Mouse (Mus musculus) layer of hippocampus, postnatal 14 days (tissue): ENCODE results near the gene Ifna5. TPM values are rescaled to one million over a fixed set of nuclear protein-coding genes. Genes with fewer than 3 reads are reported as not detected.
A peak's percentile ranks its signal among the peaks of the same experiment; 100 is the strongest.

Source experiments
- DNase-seq, 2 experiments: peaks; one replicate each; pipeline ENCODE4 v3.0.0; 2021 to 2022; ENCODE audit warnings: low spot score in 2 of 2, mixed read lengths in 1 of 2
- total RNA-seq, 2 experiments: library from RNA; stranded (reverse); gene quantifications; 2 replicates each; pipeline ENCODE4 v1.2.3; 2021

The Ifna5 gene
- total RNA-seq, 2 experiments from 2014 or later = not detected

DNA sequence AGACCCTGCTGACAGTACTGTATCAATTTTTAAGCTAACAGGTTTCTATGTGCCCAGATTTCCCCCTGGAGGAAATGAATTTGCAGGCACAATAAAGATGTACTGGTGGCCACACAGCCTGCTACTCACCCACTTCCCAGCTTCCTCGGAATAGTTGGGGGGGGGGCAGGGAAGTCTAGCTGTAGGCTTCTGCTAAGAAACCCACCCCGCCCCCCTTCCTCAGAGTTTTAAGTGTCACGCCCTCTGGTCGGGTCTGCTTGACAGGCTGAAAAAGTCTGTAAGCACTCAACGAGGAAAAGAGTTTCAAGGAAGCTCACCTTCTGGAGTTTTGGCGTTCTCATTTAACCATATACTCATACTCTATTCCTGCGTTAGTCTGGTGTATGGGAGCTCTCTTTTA lies 28.0 kb downstream of the Ifna5 start:
- DNase-seq = no peak

DNA sequence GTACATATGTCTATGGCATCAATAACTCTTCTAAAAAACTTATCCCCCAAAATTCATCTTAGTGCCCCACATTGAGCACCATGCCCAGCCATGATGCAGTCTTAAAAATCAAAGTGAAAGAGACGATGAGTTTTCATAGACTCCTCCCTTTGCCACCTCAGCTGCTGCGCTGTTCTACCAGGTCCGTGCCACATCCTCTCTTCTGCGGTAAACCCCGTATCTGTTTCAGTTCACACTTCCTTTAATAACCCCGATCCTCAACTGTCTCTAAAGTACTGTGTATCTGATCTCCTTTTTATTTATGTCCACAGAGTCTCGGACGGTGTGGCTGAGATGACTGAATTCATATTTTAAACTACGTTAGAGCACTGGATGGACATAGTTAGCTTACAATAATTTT lies 29.3 kb downstream of the Ifna5 start:
- DNase-seq = no peak

DNA sequence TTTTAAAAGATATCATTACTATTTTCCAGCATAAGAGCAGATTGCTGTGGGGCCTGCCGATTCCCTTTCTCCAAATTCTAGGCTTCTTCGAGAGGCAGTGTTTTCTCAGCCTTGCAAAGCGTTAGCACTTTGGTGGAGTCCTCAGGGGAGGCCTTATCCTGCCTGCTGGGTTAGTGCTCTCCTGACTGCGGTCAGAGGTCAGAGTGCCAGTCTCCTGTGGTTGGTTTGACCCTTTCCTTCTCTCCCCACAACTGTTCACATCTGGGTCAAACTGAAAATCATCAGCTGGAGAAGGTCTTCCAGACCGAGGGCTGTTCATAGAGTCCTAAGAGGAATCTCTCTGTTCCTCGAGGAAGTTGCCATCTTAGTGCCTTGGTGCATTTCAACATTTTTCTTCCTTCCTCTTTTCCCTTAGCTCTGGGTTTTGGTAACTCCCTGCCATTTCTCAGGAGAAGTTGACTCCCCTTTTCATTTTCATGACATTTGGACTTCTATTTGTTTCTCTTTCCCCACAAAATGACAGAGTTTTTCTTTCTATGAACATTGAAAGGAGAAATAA lies 29.8 kb downstream of the Ifna5 start:
- DNase-seq = no peak

DNA sequence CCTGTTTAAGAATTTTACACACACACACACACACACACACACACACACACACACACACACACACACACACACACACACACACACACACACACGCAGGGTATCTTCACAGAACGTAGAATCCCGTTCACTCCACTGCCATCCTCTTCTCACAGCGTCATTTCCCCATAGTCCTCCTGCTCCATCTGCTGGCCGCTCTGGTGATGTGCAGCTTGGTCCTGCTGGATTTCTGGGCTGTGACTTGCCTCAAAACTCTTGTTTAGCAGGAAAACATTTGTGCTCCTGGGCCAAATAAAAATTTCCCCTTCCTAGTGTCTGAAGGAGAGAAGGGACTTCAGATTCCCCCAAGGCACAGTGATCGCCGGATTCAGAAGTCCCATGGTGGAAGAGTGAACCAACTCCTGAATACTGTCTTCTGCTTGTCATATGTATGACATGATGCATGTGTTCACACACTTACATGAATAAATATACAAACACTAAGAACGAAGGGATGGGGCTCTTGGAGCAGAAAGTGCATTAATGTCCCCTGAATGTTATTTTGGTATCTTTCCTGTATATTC lies 32.1 kb downstream of the Ifna5 start:
- DNase-seq = peak; percentile 72 to 74

DNA sequence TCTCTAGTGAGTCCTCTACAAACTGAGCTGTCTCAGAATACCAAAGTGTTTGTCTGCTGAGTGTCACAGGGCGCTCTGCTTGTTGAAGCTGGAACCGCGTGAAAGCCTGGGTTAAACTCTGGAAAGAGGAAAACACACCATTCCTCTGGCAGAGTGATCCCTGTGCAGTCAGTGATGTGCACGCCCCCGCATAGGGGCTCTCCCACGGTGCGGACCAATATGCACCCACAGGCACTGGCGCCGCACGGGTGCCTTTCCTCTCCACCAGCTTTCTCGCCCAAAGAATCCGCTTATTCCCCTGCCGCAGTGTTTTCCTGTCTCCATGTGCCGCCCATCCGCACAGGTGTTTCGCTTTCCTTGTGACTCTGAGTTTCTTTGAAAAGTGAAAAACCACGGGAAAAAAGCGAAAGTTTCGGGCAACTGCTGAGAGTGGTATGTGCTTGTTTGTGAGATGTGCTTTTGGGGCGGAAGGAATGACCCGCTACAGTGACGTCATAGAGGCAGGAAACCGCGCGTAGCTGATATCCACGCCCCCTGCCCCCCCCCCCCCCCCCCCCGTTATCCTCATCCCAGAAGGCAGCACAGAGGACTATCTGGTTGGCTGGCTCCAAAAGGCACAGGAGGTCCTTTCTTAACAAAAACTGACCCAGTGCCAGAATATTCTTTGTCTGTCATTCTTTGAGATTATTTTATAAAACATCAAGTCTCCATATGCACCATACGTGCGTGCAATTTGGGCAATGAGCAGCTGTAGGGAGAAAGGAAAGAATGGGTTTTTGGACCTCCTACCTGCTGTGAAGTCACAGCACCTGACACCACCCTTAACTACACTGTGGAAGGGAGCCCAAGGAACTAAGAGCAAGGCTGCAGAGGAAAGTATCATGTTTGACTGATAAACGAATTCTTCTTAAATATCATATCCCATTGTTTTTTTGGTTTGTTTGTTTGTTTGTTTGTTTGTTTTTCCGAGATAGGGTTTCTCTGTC lies 32.9 kb downstream of the Ifna5 start:
- peak in 1 of 2 experiments; percentile 3 for DNase-seq

DNA sequence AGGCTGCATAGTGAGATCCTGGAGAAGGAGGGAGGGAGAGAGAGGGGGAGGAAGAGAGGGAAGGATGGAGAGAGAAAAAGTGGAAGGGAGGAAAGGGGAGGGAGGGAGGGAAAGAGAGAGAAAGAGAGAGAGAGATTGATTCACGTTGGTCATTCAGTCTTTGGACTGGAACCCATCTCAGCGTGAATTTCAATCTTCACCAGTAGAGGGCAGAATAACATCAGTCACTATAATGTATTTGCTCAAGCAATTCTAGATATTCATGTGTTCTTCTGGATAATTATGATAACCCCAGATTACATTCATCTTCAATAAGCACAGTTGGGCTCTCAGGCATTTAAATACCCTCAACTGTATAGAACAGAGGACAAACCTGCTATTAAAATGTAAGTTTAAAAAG lies 37.4 kb downstream of the Ifna5 start:
- peak in 1 of 2 experiments; percentile 67 for DNase-seq

DNA sequence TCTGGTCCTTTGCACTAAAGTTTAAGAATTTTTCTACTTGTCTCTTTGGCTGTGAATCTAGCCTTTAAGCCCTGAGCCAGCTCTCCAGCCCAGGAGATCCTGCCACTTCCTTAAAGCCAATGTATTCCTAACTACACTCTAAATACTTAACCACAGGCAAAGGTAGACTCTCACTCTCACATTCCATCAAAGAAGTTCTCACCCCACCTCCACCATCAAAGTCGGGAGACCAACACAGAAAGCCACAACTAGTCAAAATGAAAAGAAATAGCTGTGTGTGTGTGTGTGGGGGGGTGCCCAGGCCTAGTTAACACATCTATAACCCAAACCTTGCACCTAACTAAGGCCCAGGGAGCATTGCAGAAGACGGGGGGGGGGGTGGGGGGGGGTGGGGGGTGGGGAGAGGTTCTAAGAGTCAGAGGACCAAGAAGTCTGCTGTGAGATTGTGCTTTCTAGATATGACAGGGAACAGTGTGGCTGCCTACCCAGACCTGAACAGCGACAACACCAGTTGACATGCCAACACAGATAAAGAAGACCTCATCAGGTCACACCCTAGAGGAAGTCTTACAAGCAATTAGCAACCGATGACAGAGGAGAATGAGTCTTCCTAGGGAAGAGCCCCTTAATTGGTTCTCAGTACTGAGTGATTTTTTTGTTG lies 40.2 kb downstream of the Ifna5 start:
- DNase-seq = no peak

DNA sequence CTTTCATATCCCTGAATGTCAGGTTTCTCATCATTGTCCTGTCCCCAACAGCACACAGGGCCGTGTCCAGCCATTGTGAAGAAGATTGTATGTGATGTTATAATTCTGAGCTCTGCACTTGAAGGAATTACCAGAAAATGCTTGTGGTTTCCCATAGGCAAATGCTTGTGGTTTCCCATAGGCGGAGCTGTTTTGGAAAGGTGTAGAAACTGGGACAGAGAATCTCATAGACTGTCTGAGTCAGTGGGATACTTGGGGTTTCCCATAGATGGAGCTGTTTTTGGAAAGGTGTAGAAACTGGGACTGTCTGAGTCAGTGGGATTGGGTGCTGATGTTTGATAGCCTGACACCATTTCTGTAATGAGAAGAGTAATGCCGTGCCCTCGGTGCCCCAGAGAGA lies 41.2 kb downstream of the Ifna5 start:
- DNase-seq = no peak

DNA sequence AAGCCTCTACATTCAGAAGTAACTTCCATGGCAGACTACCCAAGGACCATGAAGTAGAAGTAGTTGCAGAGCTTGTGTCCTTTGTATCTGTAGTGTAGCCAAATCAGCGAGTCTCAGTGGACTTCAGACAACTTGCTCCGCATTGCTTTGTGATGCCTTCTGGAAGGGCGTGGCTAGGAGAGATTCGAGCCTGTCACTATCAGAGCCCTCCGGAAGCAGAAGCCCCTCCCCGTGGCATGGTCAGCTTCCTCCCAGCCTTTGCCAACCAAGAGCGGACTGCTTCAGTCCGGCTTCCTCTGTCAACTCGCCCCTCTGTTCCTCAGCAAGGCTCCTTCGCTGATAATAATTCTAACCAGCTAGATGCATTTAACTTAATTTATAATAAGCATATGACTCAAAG lies 42.9 kb downstream of the Ifna5 start:
- DNase-seq = no peak

DNA sequence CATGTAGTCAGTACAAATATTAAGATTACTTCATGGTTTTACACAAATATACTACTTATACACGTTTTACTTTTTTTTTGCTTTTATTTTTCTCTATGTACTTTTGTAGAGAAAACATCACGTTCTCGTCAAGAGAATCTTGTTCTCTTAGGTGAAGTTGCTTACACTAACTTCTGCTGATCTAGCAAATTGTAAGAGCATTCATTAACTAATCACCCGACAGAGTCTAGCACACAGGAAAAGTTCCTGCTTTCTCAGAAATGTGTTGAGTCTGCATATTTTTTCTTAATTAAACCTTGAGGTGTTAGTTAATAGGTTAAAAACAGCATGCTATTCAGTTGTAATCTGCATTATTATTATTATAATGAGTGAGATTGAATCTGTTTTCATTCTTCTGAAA lies 43.4 kb downstream of the Ifna5 start:
- DNase-seq = no peak

DNA sequence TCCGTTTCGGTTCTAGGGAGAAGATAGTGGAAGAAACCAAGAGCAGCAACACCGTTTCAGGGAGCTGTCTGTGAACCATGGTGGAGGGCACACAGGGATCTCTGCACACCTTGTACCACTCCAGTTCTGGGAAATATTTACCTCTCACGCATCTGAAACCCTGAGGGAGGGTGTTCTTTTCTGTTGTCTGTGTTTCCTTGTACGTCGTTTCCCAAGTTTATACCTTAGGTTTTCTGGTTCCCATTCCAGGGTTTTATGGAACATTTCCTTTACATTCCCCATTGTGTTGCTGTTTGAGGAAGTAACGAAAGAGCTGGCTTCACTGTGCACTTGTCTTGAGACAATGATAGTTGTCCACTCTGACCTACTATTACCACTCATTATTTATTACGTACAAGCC lies 44.8 kb downstream of the Ifna5 start, which contains the start of gene Ifne:
Gene Ifne (minus strand): TSS at position 101 of the 400 bp plus-strand sequence.
- DNase-seq = no peak

Other genes starting within 250 kb of the Ifna5 start
- not detected for gene Ifna9, start 243.1 kb upstream of the Ifna5 start, total RNA-seq
- gene Ifna12, start 232.1 kb upstream of the Ifna5 start, total RNA-seq = not detected
- not detected for gene C87499, start 201.1 kb upstream of the Ifna5 start, total RNA-seq
- not detected for gene Ifna13, start 191.1 kb upstream of the Ifna5 start, total RNA-seq
- gene Ifna16, start 158.6 kb upstream of the Ifna5 start, total RNA-seq = not detected
- gene Ifna2, start 151.6 kb upstream of the Ifna5 start, total RNA-seq = not detected
- not detected for gene Ifnab, start 144.2 kb upstream of the Ifna5 start, total RNA-seq
- gene Gm26566, start 113.7 kb upstream of the Ifna5 start, total RNA-seq = 1 to 10 TPM; 1.1 to 2.1 TPM
- 100 to 1,000 TPM; 105 to 106 TPM for gene Klhl9, start 113.1 kb upstream of the Ifna5 start, total RNA-seq
- gene Gm13271, start 80.7 kb upstream of the Ifna5 start, total RNA-seq = not detected
- not detected for gene Gm13283, start 75.4 kb upstream of the Ifna5 start, total RNA-seq
- gene Gm13290, start 61.7 kb upstream of the Ifna5 start, total RNA-seq = not detected
- not detected for gene Gm13289, start 58.6 kb upstream of the Ifna5 start, total RNA-seq
- not detected for gene Gm13272, start 55.7 kb upstream of the Ifna5 start, total RNA-seq
- gene Ifnz, start 53.4 kb upstream of the Ifna5 start, total RNA-seq = not detected
- not detected for gene Gm13276, start 49.8 kb upstream of the Ifna5 start, total RNA-seq
- gene Gm13277, start 46.9 kb upstream of the Ifna5 start, total RNA-seq = not detected
- not detected for gene Gm13278, start 44.0 kb upstream of the Ifna5 start, total RNA-seq
- gene Gm13275, start 41.0 kb upstream of the Ifna5 start, total RNA-seq = not detected
- gene Gm13279, start 38.1 kb upstream of the Ifna5 start, total RNA-seq = not detected
- gene Gm13285, start 35.9 kb upstream of the Ifna5 start, total RNA-seq = not detected
- gene Gm13287, start 32.3 kb upstream of the Ifna5 start, total RNA-seq = not detected
- not detected for gene Gm13288, start 30.0 kb upstream of the Ifna5 start, total RNA-seq
- gene Ifna7, start 19.3 kb upstream of the Ifna5 start, total RNA-seq = not detected
- not detected for gene Ifna11, start 15.6 kb upstream of the Ifna5 start, total RNA-seq
- gene Ifna6, start 8.1 kb upstream of the Ifna5 start, total RNA-seq = not detected
- gene Ifna4, start 6.3 kb downstream of the Ifna5 start, total RNA-seq = not detected
- gene Ifna1, start 14.6 kb downstream of the Ifna5 start, total RNA-seq = not detected
- not detected for gene Ifne, start 44.7 kb downstream of the Ifna5 start, total RNA-seq